Mouse (Mus musculus) thymus, postnatal 4 days (tissue): ENCODE results near the gene Slc35d3.

Source experiments
- DNase-seq: peaks from one replicate; pipeline ENCODE4 v3.0.0; 2021

The Slc35d3 gene

DNA sequence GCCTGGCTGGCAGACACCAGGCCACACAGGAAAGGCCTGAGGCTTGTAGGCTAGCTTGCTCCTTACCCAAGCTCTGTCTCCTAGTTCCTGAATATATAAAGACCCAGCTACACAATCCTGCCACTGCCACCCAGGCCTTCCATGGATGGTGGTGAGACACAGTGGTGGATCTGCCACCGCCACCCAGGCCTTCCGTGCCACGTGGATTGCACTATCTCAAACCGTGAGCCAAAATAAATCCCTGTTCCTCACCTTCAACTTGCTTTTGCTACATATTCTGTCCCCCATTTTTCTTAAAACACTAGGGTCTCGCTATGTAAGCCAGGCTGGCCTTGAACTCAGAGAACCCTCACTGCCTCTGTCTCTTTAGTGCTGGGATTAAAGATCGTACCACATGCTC, 17.0 kb downstream of the Slc35d3 start:
- DNase-seq, result no peak

DNA sequence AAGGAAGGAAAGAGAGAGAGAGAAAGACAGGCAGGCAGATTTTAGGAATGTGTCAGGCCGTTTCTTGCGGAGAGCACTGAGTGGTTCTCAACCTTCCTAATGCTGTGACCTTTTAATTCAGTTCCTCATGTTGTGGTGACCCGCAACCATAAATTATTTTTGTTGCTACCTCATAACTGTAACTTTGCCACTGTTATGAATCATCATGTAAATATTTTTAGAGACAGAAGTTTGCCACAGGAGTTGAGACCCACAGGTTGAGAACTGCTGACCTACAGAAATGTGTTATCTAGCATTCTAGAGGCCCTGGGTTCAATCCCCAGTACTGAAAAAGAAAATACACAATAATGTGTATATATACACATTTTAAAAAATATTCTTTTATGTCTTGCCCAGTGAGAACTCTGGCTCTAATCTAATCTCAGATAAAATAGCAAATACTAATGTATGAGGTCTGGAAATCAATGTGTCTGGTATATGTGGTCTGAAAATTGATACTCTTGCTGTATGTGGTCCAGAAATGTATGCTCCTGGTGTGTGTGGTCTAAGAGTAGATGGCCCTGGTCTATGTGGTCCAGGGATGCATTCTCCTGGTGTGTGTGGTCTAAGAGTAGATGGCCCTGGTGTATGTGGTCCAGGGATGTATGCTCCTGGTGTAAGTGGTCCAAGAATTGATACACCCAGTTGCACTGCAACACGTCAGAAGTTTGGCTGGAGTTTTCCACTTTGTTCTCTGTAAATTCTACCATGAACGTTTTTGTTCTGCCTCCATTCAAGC, 20.0 kb downstream of the Slc35d3 start:
- DNase-seq, result no peak

DNA sequence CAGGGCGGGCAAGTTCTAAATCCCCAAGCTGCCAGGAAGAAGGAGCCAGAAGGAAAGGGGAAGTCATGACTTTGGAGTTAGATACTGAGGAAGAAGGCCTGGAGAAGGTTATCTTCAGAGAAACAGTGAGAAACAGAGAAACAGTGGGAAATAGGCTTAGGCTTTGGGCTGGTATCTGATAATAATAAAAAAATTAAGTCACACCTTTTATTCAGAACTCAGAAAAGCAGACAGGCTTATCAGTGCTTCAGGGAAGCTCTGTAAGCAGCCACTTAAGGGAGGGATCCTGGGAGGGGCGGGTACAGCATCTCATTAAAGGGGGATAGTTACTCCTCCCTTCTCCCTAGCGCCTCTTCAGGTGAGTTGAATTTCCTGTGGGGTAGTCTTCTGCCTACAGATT, 30.3 kb downstream of the Slc35d3 start:
- DNase-seq, result no peak

DNA sequence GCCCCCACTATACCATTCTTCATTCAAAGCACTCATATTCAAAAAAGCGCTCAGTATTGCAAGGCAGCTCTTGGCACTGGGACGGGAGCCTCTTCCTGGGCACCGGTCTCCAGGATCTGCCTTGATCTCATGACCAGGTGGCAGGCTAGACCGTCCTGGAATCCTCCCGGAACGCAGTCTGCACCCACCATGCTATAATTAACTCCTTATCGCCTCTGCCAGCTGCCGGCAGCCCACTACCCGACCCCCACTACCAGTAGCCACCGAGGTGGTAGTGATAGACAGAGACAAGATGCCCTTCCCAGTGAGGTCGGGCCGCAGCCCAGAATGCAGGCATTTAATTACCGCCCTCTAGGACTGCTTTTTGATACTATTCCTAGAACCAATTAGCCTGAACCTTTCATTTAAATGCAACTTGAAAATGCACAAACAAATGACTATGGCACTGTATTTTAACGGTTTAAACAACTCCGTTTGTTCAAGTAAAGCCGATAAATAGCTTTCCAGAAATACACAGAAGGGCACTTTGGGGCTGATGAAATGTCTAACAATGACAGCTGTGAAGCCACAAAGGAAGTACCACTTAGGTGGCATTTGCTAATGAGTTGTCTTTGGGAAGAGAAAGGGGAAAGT, 32.4 kb downstream of the Slc35d3 start:
- DNase-seq, result no peak

DNA sequence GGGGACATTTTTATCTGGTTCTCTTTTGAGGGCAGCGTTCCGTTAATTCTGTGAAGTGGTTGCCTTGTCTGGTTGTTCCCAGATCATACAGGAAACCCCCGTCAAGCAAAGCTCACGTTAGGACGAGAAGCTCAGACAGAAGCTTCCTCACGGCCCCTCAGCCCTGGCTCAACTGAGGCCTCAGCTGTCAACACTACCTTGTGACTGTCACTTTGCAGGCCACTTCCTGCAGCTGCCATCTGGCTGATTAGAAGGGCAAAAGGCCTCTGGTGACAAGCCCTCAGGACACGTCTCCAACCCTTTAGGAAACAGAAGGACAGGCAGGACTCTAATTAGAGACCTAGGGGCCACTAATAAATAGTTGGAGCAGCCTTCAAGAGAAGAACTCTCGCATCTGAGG, 35.9 kb downstream of the Slc35d3 start:
- no peak for DNase-seq

DNA sequence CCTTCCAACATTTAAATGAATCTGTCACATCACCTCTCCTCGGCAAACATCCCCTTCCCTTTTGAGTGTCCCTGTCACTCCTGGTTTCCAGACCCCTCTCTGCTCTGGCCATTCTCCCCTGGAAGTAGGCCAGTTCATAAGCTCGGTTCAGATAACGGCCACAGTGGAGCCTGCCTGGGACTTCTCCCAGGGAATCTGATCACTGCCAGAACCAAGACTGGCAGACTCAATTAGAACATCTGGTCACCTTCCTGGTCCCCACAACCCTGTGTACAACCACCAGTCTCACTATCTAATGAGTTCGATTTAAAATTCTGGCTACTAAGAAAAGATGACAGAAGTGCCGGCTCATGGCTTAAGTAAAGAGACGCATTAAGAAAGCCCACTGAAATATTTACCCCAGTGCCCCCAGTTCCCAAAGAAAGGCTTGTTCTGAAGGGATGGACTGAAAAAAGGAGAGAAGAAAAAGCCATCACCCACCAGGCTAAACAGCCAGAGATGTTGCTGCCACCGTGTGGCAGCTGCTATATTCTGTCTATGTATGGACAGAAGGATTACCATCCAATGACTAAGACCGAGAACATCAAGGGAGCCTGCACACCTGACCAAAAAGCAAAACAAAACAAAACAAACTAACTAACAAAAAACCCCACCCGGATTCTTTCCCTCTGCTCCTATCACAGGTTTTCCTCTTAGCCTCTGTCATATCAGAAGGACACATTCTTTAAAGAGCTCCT, 39.7 kb downstream of the Slc35d3 start:
- DNase-seq, result peak; percentile 71

DNA sequence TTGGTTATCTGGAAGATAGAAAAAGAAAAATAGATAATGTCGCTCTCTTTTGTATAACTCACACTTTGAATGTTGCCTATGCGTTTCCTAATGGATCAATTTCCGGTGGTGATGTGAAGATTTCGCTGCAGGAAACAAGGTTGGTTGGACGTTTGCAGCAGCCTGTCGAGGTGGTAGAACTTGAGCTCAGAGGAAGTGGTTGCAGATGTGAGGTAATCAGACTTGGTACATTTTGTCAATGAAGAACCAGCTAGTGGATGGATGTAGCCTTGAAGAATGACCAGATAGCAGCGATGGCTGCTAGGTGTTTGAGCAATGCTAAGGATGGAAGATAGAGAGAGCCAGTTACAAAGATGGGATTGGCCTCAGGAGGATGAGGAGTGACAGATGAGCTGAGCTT, 46.5 kb downstream of the Slc35d3 start:
- DNase-seq, result no peak

DNA sequence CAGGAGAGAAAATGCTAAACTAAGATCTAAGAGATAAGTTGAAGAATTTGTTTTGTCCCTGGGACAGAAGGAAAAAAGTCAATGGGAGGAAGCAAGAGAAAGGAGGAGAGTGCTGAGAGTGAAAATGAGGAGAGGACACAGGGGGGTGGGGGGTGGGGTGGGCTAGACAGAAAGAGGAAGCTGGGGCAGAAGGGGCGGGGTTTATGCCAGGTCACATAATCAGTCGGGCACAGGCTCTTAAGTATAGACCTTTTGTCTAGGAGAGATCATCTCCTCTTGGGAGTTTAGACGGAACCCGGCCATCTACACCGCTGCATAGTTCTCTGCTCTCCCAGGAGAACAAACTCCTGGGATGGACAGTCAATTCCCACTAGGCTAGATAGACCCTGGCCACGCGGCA, 48.3 kb downstream of the Slc35d3 start:
- no peak for DNase-seq
